Mouse (Mus musculus) bone marrow, adult 2 months (tissue): ENCODE measurements at regions not wholly inside any gene's neighbourhood (a gene's known extent, or its start where the extent isn't known, plus 50 kb on each side); places are given as distances from the start of the nearest gene placed in this dataset.

Experiments used
- H3K27ac ChIP-seq: fragments of 200-500 bp; 2 replicates; pipeline ENCODE4 v1.5.1; 2012; ENCODE audit warnings: low read depth, mild to moderate bottlenecking, control low read depth, inconsistent platforms, low read length; ENCODE audit not compliant: control insufficient read depth, poor library complexity, insufficient read depth
- H3K4me1 ChIP-seq: fragments of 200-500 bp; 2 replicates; pipeline ENCODE4 v1.6.1; 2011; ENCODE audit warnings: low read length; ENCODE audit not compliant: control insufficient read depth, insufficient read depth
- H3K4me3 ChIP-seq: fragments of 200-500 bp; replicated peaks from 2 replicates; pipeline ENCODE3; 2011; ENCODE audit warnings: mild to moderate bottlenecking, low read depth, low read length, control low read depth; ENCODE audit not compliant: control insufficient read depth
- CTCF ChIP-seq: fragments of 200-500 bp; IDR thresholded peaks from 2 replicates; pipeline ENCODE4 v1.5.1; 2011; ENCODE audit warnings: low read length, control low read depth; ENCODE audit not compliant: control insufficient read depth, insufficient read depth
- POLR2A ChIP-seq: fragments of 200-500 bp; IDR thresholded peaks from 2 replicates; pipeline ENCODE4 v1.6.1; 2011; ENCODE audit warnings: low read depth, mild to moderate bottlenecking, control low read depth, low read length, borderline replicate concordance; ENCODE audit not compliant: control insufficient read depth
- WGBS: fragments of 180-500 bp; shearing (Covaris S2); methylation state at CpG from one replicate; pipeline ENCODE4 v1.1.7; 2018; 5-methylcytosine and 5-hydroxymethylcytosine counted together

DNA sequence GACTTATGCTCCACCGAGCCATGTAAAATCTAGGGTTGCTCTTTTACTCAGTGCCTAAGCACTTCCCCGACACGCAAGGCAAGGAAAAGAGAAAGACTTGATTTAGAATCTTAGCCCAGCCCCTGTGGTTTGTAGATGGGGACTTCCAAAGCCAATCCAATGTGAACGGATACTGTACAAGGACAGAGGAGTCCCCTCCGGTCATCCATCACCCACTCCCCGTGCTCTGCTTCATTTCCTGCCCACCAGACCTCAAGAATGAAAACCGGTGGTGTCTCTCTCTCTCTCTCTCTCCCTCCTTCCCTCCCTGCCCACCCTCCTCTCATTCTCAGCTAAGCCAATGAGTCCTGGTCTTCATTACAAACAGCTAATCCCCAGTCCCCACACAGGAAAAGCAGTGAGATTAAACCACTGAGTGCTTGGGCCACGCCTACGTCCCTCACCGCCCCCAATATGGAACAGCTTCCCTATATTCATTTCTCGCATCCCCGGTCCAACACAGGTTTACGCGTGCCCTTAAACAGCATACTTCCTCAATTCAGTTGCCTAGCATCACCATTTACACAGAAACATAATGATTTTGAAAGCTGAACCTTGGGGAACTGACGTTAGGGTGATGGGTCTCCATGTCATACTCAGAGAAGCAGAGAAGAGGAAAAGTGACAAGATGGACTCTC is 151.1 kb upstream of the Noct start:
- H3K4me1 ChIP-seq, result no peaks in the 10 kb centered on the region; the same call in 1 of the 2 replicates
- no peak overlapping the region for H3K27ac ChIP-seq
- 24% methylated on average over 15 of the region's 15 CpGs for WGBS
- H3K4me3 ChIP-seq, result no peak overlapping the region
- TF ChIP-seq CTCF, result no peak
- TF ChIP-seq POLR2A, result no peak

DNA sequence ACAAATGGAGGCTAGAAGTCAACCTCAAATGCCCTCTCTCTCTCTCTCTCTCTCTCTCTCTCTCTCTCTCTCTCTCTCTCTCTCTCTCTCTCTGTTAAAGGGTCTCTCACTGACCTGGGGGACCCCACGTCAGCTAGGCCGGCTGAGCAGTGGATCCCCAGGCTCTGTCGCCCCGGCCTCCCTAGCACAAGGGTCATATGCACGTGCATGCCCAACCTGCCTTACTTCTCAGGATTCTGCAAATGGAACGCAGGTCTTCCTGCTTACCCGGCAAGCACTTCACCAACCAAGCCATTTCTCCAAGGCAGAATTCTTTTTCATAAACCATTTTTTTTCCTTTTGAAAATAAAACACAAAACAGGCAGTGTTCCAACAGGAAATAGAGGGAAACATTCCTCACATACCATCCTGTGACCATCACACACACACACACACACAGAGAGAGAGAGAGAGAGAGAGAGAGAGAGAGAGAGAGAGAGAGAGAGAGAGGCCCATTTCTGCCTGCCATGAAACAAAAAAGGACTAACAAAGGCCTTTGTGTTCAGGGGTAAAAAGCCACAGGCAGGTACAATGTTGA is 150.4 kb upstream of the Noct start:
- Histone ChIP-seq H3K4me1 (no peaks in the 10 kb centered on the region; the same call in 1 of the 2 replicates), H3K27ac (no peak overlapping the region), H3K4me3 (no peak overlapping the region)
- TF ChIP-seq CTCF (no peak), POLR2A (no peak)
- WGBS, result 82% methylated on average over 7 of the region's 7 CpGs

DNA sequence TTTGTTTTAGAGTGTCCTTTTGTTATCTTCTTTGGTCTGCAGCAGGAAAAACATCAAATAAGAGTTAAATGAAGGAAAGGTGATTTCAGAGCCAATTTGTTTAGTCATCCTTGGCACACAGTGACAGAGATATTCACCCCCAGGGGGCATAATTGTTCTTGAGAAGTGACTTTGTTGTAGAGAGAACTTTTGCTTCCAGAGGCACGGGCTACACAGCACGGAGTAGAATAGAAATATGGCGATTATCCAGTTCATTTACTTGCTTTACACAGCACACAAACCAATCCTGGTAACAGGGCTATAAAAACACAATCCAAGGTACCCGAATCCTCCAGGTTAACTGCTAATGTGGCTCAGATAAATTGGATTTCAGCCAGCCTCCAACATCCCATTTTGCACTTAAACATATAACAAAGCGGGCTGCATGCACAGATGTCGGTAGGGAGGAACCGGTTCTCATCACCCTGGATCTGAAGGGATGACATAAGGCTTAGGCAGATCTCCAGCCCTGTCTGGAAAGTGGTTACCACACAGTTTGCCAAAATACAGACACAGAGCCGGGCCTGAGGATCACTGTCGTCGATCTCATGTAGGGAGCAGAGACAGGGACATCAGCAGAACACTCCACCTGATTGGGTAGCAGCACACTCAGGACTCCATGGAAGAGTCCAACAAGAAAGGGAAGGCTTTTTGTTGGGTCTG is 148.9 kb upstream of the Noct start:
- H3K4me1 ChIP-seq, result no peaks in the 10 kb centered on the region; the same call in 1 of the 2 replicates
- 69% methylated on average over 10 of the region's 10 CpGs for WGBS
- no peak overlapping the region for H3K27ac ChIP-seq
- TF ChIP-seq POLR2A (no peak), CTCF (no peak)
- H3K4me3 ChIP-seq, result no peak overlapping the region

- Histone ChIP-seq H3K4me1 (no peaks in the 10 kb centered on the region; the same call in 1 of the 2 replicates), H3K4me3 (no peak overlapping the region), H3K27ac (no peak overlapping the region)
- no peak for TF ChIP-seq POLR2A
- no peak for TF ChIP-seq CTCF
- WGBS, result 72% methylated on average over 4 of the region's 4 CpGs
These were observed 145.8 kb upstream of the Noct start for GRCm38 (mm10) chr3:51078459-51078858.

DNA sequence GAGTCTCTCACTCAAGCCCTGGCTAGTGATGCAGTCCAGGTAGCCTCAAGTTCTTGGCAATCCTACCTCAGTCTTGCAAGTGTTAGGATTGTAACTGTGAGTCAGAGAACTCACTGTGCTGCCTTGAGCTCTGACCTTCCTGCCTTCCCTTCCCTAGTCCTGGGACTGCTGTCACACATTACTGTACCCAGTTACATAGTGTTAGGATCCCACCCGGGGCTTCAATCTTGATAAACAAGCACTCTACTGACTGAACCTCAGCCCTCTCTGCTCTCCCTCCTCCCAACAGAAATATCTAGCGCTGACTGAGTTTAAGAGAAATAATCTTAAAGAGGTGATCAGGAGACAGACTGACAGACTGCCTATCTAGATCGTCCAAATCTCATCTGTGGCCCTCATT is 143.8 kb upstream of the Noct start:
- 63% methylated on average over 3 of the region's 3 CpGs for WGBS
- TF ChIP-seq CTCF (no peak), POLR2A (no peak)
- no peak overlapping the region for H3K4me3 ChIP-seq
- no peak overlapping the region for H3K27ac ChIP-seq
- no peaks in the 10 kb centered on the region; the same call in 1 of the 2 replicates for H3K4me1 ChIP-seq

GRCm38 (mm10) chr3:51080855-51081254 is 143.4 kb upstream of the Noct start:
- TF ChIP-seq POLR2A (no peak), CTCF (no peak)
- Histone ChIP-seq H3K4me3 (no peak overlapping the region), H3K4me1 (no peaks in the 10 kb centered on the region; the same call in 1 of the 2 replicates), H3K27ac (no peak overlapping the region)
- 78% methylated on average over 7 of the region's 7 CpGs for WGBS

- H3K27ac ChIP-seq, result no peak overlapping the region
- H3K4me3 ChIP-seq, result no peak overlapping the region
- H3K4me1 ChIP-seq, result no peaks in the 10 kb centered on the region; the same call in 1 of the 2 replicates
- WGBS, result 80% methylated on average over 11 of the region's 11 CpGs
- TF ChIP-seq POLR2A (no peak), CTCF (no peak)
These were observed 141.2 kb upstream of the Noct start for GRCm38 (mm10) chr3:51082831-51083575.

- no peak overlapping the region for H3K27ac ChIP-seq
- TF ChIP-seq CTCF, result no peak
- no peak for TF ChIP-seq POLR2A
- no peaks in the 10 kb centered on the region for H3K4me1 ChIP-seq
- H3K4me3 ChIP-seq, result no peak overlapping the region
- WGBS, result 66% methylated on average over 7 of the region's 7 CpGs
These were observed 140.7 kb upstream of the Noct start for GRCm38 (mm10) chr3:51083583-51083982.
